Mouse (Mus musculus) cortical plate, adult 2 months (tissue): ENCODE data around the gene Grid2.

ENCODE experiments used
- CTCF ChIP-seq: fragments of 200-500 bp; IDR thresholded peaks from 2 replicates; pipeline ENCODE4 v1.5.1; 2011; ENCODE audit warnings: mild to moderate bottlenecking, control low read depth, low read length; ENCODE audit not compliant: insufficient read depth; ENCODE audit errors: extremely low read depth
- POLR2A ChIP-seq: fragments of 200-500 bp; IDR thresholded peaks from 2 replicates; pipeline ENCODE4 v1.6.1; 2011; ENCODE audit warnings: mild to moderate bottlenecking, low read length, control low read depth; ENCODE audit not compliant: insufficient read depth; ENCODE audit errors: extremely low read depth

DNA sequence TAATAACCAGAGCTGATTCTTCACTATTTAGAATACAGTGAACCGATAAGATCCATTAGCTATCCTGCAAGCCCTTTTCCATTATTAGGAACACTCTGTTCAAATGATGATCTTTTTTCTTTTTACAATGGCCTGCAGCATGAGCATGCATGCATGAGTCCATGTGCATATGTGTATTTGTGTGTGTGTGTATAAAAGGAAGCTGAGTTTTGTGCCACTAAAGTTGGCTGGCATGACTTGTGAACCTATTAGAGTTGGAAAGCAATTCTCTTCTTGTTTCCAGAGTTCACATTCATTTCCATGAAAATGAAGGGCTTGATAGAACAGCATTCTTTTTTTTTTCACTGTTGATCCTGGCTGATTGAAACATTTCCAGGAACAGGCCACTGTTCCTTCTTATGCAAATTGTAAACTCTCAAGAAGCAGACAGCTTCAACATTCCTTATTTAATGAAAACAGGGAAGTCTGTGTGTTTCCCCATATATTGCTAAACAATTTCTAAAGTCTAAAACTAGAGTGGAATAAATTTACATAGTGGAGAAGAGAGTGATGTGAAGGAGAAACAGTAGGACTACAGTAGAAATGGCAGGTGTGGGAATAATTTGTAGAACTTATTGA is 919.4 kb downstream of the Grid2 start:
- TF ChIP-seq CTCF, result no peak
- no peak for TF ChIP-seq POLR2A
